23 mouse cellular contexts compared by ENCODE assay signal in genomic region chr11:20403456-20403855, GRCm38 (mm10).
DNase-seq lines count a peak whose midpoint lies in the region; ATAC-seq and TF ChIP-seq lines count a peak whose summit lies in the region.
"Had no signal": no experiment of that assay in that cellular context is flagged by ENCODE, and none has a peak within 500 bp of the region (broad histone marks: within the 10 kb centered on the region; RNA-seq: fewer than 3 reads in every experiment).

No protein-coding gene starts in this region.

- H3K27ac ChIP-seq in MEL (ENCODE audit: control insufficient read depth, low read depth, low read length), result no peak overlapping the region
- no peak overlapping the region for H3K27ac ChIP-seq in forebrain, embryonic 11.5 days (ENCODE audit: low read depth, low read length)
- H3K27ac ChIP-seq: embryonic facial prominence, embryonic 13.5 days; forebrain, embryonic 13.5 days; heart, embryonic 10.5 days; heart, embryonic 15.5 days; hindbrain, embryonic 15.5 days had no signal

- ATAC-seq in hematopoietic stem cell, adult 5-6 weeks (replicated peaks in 1 of 2; ENCODE audit: insufficient read depth in 1 of 2, low FRiP score in 2 of 2, low TSS enrichment in 1 of 2, low read depth in 1 of 2, poor library complexity in 2 of 2, severe bottlenecking in 2 of 2), result peak; percentile 69 to 74
- ATAC-seq in forebrain, embryonic 11.5 days (replicated peaks; ENCODE audit: low FRiP score), result no peak
- ATAC-seq: activated CD4-positive, CD25-positive, alpha-beta regulatory T cell, adult 4 months; forebrain, embryonic 13.5 days; forebrain, postnatal 0 days; intestine, embryonic 16.5 days; Patski had no signal

- intact Hi-C loops in left cerebral cortex, postnatal 25 days (cut with DNase I), result no loop called here

- H3K4me2 ChIP-seq in forebrain, embryonic 11.5 days (ENCODE audit: low read depth, low read length, severe bottlenecking), result no peak overlapping the region
- H3K4me2 ChIP-seq: embryonic facial prominence, embryonic 13.5 days; forebrain, embryonic 13.5 days; heart, embryonic 15.5 days; hindbrain, embryonic 15.5 days had no signal

- WGBS in forebrain, embryonic 11.5 days, result 79% methylated on average over 3 of the region's 3 CpGs

- H3K36me3 ChIP-seq in MEL (ENCODE audit: control insufficient read depth in 1 of 2, insufficient read depth in 2 of 2, low read length in 2 of 2), result no peaks in the 10 kb centered on the region
- H3K36me3 ChIP-seq in forebrain, embryonic 11.5 days (ENCODE audit: control insufficient read depth, insufficient read depth, low read length), result no peaks in the 10 kb centered on the region
- H3K36me3 ChIP-seq: embryonic facial prominence, embryonic 13.5 days; G1E; heart, embryonic 10.5 days; heart, embryonic 15.5 days; hindbrain, embryonic 15.5 days had no signal

- peaks cover 2% of the 10 kb centered on the region in 2 experiments for H3K27me3 ChIP-seq in MEL (ENCODE audit: control insufficient read depth in 1 of 2, insufficient read depth in 2 of 2, low read length in 2 of 2)
- no peaks in the 10 kb centered on the region for H3K27me3 ChIP-seq in forebrain, embryonic 11.5 days (ENCODE audit: control insufficient read depth, insufficient read depth, low read length)
- H3K27me3 ChIP-seq: embryonic facial prominence, embryonic 13.5 days; forebrain, embryonic 13.5 days; heart, embryonic 15.5 days; hindbrain, embryonic 15.5 days; Patski had no signal

- no peak for TF ChIP-seq POLR2A in MEL (IDR thresholded peaks at IDR 0.05; ENCODE audit: control insufficient read depth in 1 of 2, insufficient read depth in 1 of 2, low read depth in 1 of 2, low read length in 2 of 2, poor library complexity in 1 of 2)

- H3K4me3 ChIP-seq in MEL (ENCODE audit: control insufficient read depth in 1 of 2, insufficient read depth in 1 of 2, low read depth in 2 of 2, low read length in 2 of 2), result no peak overlapping the region
- no peak overlapping the region for H3K4me3 ChIP-seq in forebrain, embryonic 11.5 days (ENCODE audit: low read depth, low read length)
- H3K4me3 ChIP-seq: embryonic facial prominence, embryonic 13.5 days; forebrain, embryonic 13.5 days; heart, embryonic 10.5 days; heart, embryonic 15.5 days; hindbrain, embryonic 15.5 days had no signal

- no peaks in the 10 kb centered on the region for H3K9me3 ChIP-seq in MEL (replicated peaks; ENCODE audit: insufficient read depth, low read length)
- no peaks in the 10 kb centered on the region for H3K9me3 ChIP-seq in forebrain, embryonic 11.5 days (ENCODE audit: control insufficient read depth, low read length)
- H3K9me3 ChIP-seq: embryonic facial prominence, embryonic 13.5 days; forebrain, embryonic 13.5 days; G1E; heart, embryonic 10.5 days; heart, embryonic 15.5 days; hindbrain, embryonic 15.5 days had no signal

- peak; percentile 4 to 6 for DNase-seq in left cerebral cortex, postnatal 25 days (ENCODE audit: low spot score in 2 of 2)
- DNase-seq in left cerebral cortex, adult 8-10 months (ENCODE audit: low spot score in 2 of 2), result no peak
- DNase-seq in 416B (ENCODE audit: low read depth) (peak; percentile 22), MEL (ENCODE audit: low read depth, low spot score) (peak; percentile 28)
- DNase-seq in forebrain, embryonic 11.5 days (ENCODE audit: low spot score), result no peak
- DNase-seq in cerebellum, adult 9-11 months, result no peak
- DNase-seq: adrenal gland, adult 8-10 months; adrenal gland, postnatal 36 days; cerebellum, adult 2 months; cerebellum, postnatal 14 days; forebrain, postnatal 0 days; gastrocnemius, postnatal 14 days; heart, postnatal 14 days had no signal

- no peak overlapping the region for H3K9ac ChIP-seq in MEL (ENCODE audit: control insufficient read depth, low read depth, low read length, poor library complexity, severe bottlenecking)
- no peak overlapping the region for H3K9ac ChIP-seq in forebrain, embryonic 11.5 days (ENCODE audit: low read length)
- H3K9ac ChIP-seq: embryonic facial prominence, embryonic 13.5 days; forebrain, embryonic 13.5 days; forebrain, postnatal 0 days; heart, embryonic 15.5 days; hindbrain, embryonic 15.5 days had no signal

- no peaks in the 10 kb centered on the region for H3K79me2 ChIP-seq in MEL (ENCODE audit: control insufficient read depth, insufficient read depth, low read length, poor library complexity)

- no peak for TF ChIP-seq EP300 in MEL (IDR thresholded peaks at IDR 0.05; ENCODE audit: low read depth in 1 of 2, low read length in 2 of 2)

- H3K4me1 ChIP-seq in MEL (ENCODE audit: control insufficient read depth in 1 of 2, insufficient read depth in 2 of 2, low read length in 2 of 2), result no peaks in the 10 kb centered on the region
- 0 out of 2 replicates have a peak, but pooled peaks cover 3% of the 10 kb centered on the region for H3K4me1 ChIP-seq in forebrain, embryonic 11.5 days (replicated peaks; ENCODE audit: control insufficient read depth, insufficient read depth, low read length)
- H3K4me1 ChIP-seq: heart, embryonic 15.5 days had no signal

- no peak for TF ChIP-seq RAD21 in MEL (IDR thresholded peaks at IDR 0.05; ENCODE audit: low read depth, low read length)

- no peak for TF ChIP-seq CTCF in MEL (IDR thresholded peaks at IDR 0.05 in 2 of 3, conservative IDR thresholded peaks at IDR 0.05 in 1 of 3; ENCODE audit: control insufficient read depth in 1 of 3, insufficient read depth in 1 of 3, low read depth in 2 of 3, low read length in 3 of 3, poor library complexity in 1 of 3, severe bottlenecking in 1 of 3)

TF ChIP-seq in MEL, 35 proteins besides CTCF, POLR2A, EP300 and RAD21:
- TF ChIP-seq HCFC1 (IDR thresholded peaks at IDR 0.05; ENCODE audit: low read depth, low read length), result no peak
- TF ChIP-seq SIN3A (IDR thresholded peaks at IDR 0.05; ENCODE audit: low read length), result no peak
- no peak for TF ChIP-seq TBP (IDR thresholded peaks at IDR 0.05; ENCODE audit: low read depth, low read length)
- TF ChIP-seq MAFK (IDR thresholded peaks at IDR 0.05; ENCODE audit: borderline replicate concordance, low read depth, low read length), result no peak
- no peak for TF ChIP-seq CHD2 (IDR thresholded peaks at IDR 0.05; ENCODE audit: low read length)
- no peak for TF ChIP-seq MEF2A (IDR thresholded peaks at IDR 0.05; ENCODE audit: extremely low read depth, insufficient replicate concordance, low read depth, low read length, poor library complexity, severe bottlenecking)
- no peak for TF ChIP-seq UBTF (IDR thresholded peaks at IDR 0.05; ENCODE audit: borderline replicate concordance, insufficient read depth, low read depth, low read length)
- no peak for TF ChIP-seq RCOR1 (IDR thresholded peaks at IDR 0.05; ENCODE audit: low read depth, low read length)
- TF ChIP-seq USF2 (IDR thresholded peaks at IDR 0.05; ENCODE audit: borderline replicate concordance in 1 of 2, insufficient read depth in 1 of 2, low read depth in 1 of 2, low read length in 2 of 2), result no peak
- no peak for TF ChIP-seq POLR2AphosphoS5 (IDR thresholded peaks at IDR 0.05; ENCODE audit: borderline replicate concordance, low read depth, low read length)

Comparison
In these comparisons a context has a peak if more than half of its experiments do, and no peak if none do; other contexts are left out.
1. DNase-seq: peak in left cerebral cortex, postnatal 25 days (2 of 2), 416B (single experiment) and MEL (single experiment); none in left cerebral cortex, adult 8-10 months (0 of 2), forebrain, embryonic 11.5 days (single experiment) and cerebellum, adult 9-11 months (single experiment).